Mouse (Mus musculus): ENCODE data around the gene Ino80d. TPM values are rescaled to one million over a fixed set of nuclear protein-coding genes. Genes with fewer than 3 reads are reported as not detected.
A peak's percentile ranks its signal among the peaks of the same experiment; 100 is the strongest.

Gene Ino80d
- polyA plus RNA-seq, 1 experiment from 2014 or later, result 11.1 TPM

GRCm38 (mm10) chr1:63032929-63033328 lies 81.5 kb downstream of the Ino80d start:
- H3K36me3 ChIP-seq (replicated peaks), result no peaks in the 10 kb centered on the region
- no peaks in the 10 kb centered on the region for H3K4me1 ChIP-seq
- no peaks in the 10 kb centered on the region for H3K9me3 ChIP-seq
- 85% methylated on average over 3 of the region's 3 CpGs for whole genome bisulfite sequencing
- DNase-seq (ENCODE audit: extremely low spot score, low spot score), result no peak
- H3K27me3 ChIP-seq (ENCODE audit: poor library complexity, severe bottlenecking), result no peaks in the 10 kb centered on the region
- no peak overlapping the region for H3K4me3 ChIP-seq
- H3K27ac ChIP-seq, result no peak overlapping the region

- no peaks in the 10 kb centered on the region for H3K36me3 ChIP-seq (replicated peaks)
- WGBS, result 73% methylated on average over 2 of the region's 2 CpGs
- H3K4me3 ChIP-seq, result no peak overlapping the region
- no peaks in the 10 kb centered on the region for H3K27me3 ChIP-seq (ENCODE audit: poor library complexity, severe bottlenecking)
- no peaks in the 10 kb centered on the region for H3K4me1 ChIP-seq
- no peaks in the 10 kb centered on the region for H3K9me3 ChIP-seq
- no peak overlapping the region for H3K27ac ChIP-seq
- no peak for DNase-seq (ENCODE audit: extremely low spot score, low spot score)
Observed at GRCm38 (mm10) chr1:63019916-63020315, 94.6 kb downstream of the Ino80d start.

- H3K27me3 ChIP-seq (ENCODE audit: poor library complexity, severe bottlenecking), result no peaks in the 10 kb centered on the region
- no peaks in the 10 kb centered on the region for H3K9me3 ChIP-seq
- DNase-seq (ENCODE audit: extremely low spot score, low spot score), result no peak
- H3K4me1 ChIP-seq, result no peaks in the 10 kb centered on the region
- no peak overlapping the region for H3K4me3 ChIP-seq
- WGBS, result 68% methylated on average over 12 of the region's 12 CpGs
- H3K27ac ChIP-seq, result no peak overlapping the region
- no peaks in the 10 kb centered on the region for H3K36me3 ChIP-seq (replicated peaks)
Observed at GRCm38 (mm10) chr1:63005013-63005646, 109.3 kb downstream of the Ino80d start.

- H3K4me3 ChIP-seq, result no peak overlapping the region
- 85% methylated on average over 3 of the region's 3 CpGs for WGBS
- H3K4me1 ChIP-seq, result no peaks in the 10 kb centered on the region
- H3K27me3 ChIP-seq (ENCODE audit: poor library complexity, severe bottlenecking), result no peaks in the 10 kb centered on the region
- H3K27ac ChIP-seq, result no peak overlapping the region
- no peaks in the 10 kb centered on the region for H3K9me3 ChIP-seq
- no peak for DNase-seq (ENCODE audit: extremely low spot score, low spot score)
- H3K36me3 ChIP-seq (replicated peaks), result no peaks in the 10 kb centered on the region
Observed at GRCm38 (mm10) chr1:63001874-63002273, 112.6 kb downstream of the Ino80d start.

- Histone ChIP-seq H3K27me3 (ENCODE audit: poor library complexity, severe bottlenecking) (no peaks in the 10 kb centered on the region), H3K4me1 (no peaks in the 10 kb centered on the region), H3K36me3 (replicated peaks) (no peaks in the 10 kb centered on the region), H3K9me3 (no peaks in the 10 kb centered on the region), H3K27ac (no peak overlapping the region), H3K4me3 (no peak overlapping the region)
- WGBS, result 59% methylated on average over 1 of the region's 1 CpGs
- no peak for DNase-seq (ENCODE audit: extremely low spot score, low spot score)
Observed at GRCm38 (mm10) chr1:62993348-62993747, 121.1 kb downstream of the Ino80d start.

- Histone ChIP-seq H3K27me3 (ENCODE audit: poor library complexity, severe bottlenecking) (no peaks in the 10 kb centered on the region), H3K9me3 (no peaks in the 10 kb centered on the region), H3K4me3 (no peak overlapping the region), H3K27ac (no peak overlapping the region), H3K4me1 (no peaks in the 10 kb centered on the region), H3K36me3 (replicated peaks) (no peaks in the 10 kb centered on the region)
- 87% methylated on average over 5 of the region's 5 CpGs for WGBS
- no peak for DNase-seq (ENCODE audit: extremely low spot score, low spot score)
Observed at GRCm38 (mm10) chr1:62992648-62993047, 121.8 kb downstream of the Ino80d start.

- no peak for DNase-seq (ENCODE audit: extremely low spot score, low spot score)
- no peak overlapping the region for H3K4me3 ChIP-seq
- no peaks in the 10 kb centered on the region for H3K36me3 ChIP-seq (replicated peaks)
- no peak overlapping the region for H3K27ac ChIP-seq
- H3K9me3 ChIP-seq, result no peaks in the 10 kb centered on the region
- no peaks in the 10 kb centered on the region; the same call in 1 of the 2 replicates for H3K4me1 ChIP-seq
- 86% methylated on average over 10 of the region's 10 CpGs for WGBS
- no peaks in the 10 kb centered on the region for H3K27me3 ChIP-seq (ENCODE audit: poor library complexity, severe bottlenecking)
Observed at GRCm38 (mm10) chr1:62991021-62991420, 123.4 kb downstream of the Ino80d start.

GRCm38 (mm10) chr1:62987561-62987960 lies 126.9 kb downstream of the Ino80d start:
- peaks cover 8% of the 10 kb centered on the region for H3K4me1 ChIP-seq
- 77% methylated on average over 2 of the region's 2 CpGs for WGBS
- DNase-seq (ENCODE audit: extremely low spot score, low spot score), result no peak
- H3K27ac ChIP-seq, result no peak overlapping the region
- H3K9me3 ChIP-seq, result no peaks in the 10 kb centered on the region
- H3K36me3 ChIP-seq (replicated peaks), result no peaks in the 10 kb centered on the region
- peaks cover 7% of the 10 kb centered on the region; the same call in 1 of the 2 replicates for H3K27me3 ChIP-seq (ENCODE audit: poor library complexity, severe bottlenecking)
- H3K4me3 ChIP-seq, result no peak overlapping the region

GRCm38 (mm10) chr1:62986267-62986666 lies 128.2 kb downstream of the Ino80d start:
- peak; percentile 43 for DNase-seq (ENCODE audit: extremely low spot score, low spot score)
- Histone ChIP-seq H3K36me3 (replicated peaks) (no peaks in the 10 kb centered on the region), H3K27ac (no peak overlapping the region), H3K9me3 (no peaks in the 10 kb centered on the region), H3K4me1 (peaks cover 8% of the 10 kb centered on the region), H3K4me3 (peak overlapping the region; percentile 25; the same call in 1 of the 2 replicates), H3K27me3 (ENCODE audit: poor library complexity, severe bottlenecking) (peaks cover 7% of the 10 kb centered on the region; the same call in 1 of the 2 replicates)
- 23% methylated on average over 7 of the region's 7 CpGs for WGBS

GRCm38 (mm10) chr1:62984566-62984965 lies 129.9 kb downstream of the Ino80d start:
- peak; percentile 38 for DNase-seq (ENCODE audit: extremely low spot score, low spot score)
- H3K4me3 ChIP-seq, result peak overlapping the region; percentile 40
- H3K36me3 ChIP-seq (replicated peaks), result no peaks in the 10 kb centered on the region
- H3K27me3 ChIP-seq (ENCODE audit: poor library complexity, severe bottlenecking), result peaks cover 7% of the 10 kb centered on the region; the same call in 1 of the 2 replicates
- H3K9me3 ChIP-seq, result no peaks in the 10 kb centered on the region
- H3K4me1 ChIP-seq, result peaks cover 8% of the 10 kb centered on the region
- H3K27ac ChIP-seq, result peak overlapping the region; percentile 44; the same call in 1 of the 2 replicates
- 24% methylated on average over 11 of the region's 11 CpGs for WGBS

GRCm38 (mm10) chr1:62976742-62977141 lies 137.7 kb downstream of the Ino80d start:
- no peaks in the 10 kb centered on the region for H3K36me3 ChIP-seq (replicated peaks)
- 58% methylated on average over 3 of the region's 3 CpGs for WGBS
- H3K4me1 ChIP-seq, result no peaks in the 10 kb centered on the region
- H3K4me3 ChIP-seq, result no peak overlapping the region
- H3K9me3 ChIP-seq, result no peaks in the 10 kb centered on the region
- H3K27ac ChIP-seq, result no peak overlapping the region
- DNase-seq (ENCODE audit: extremely low spot score, low spot score), result peak; percentile 15
- no peaks in the 10 kb centered on the region for H3K27me3 ChIP-seq (ENCODE audit: poor library complexity, severe bottlenecking)

GRCm38 (mm10) chr1:62966885-62967284 lies 147.6 kb downstream of the Ino80d start:
- no peaks in the 10 kb centered on the region for H3K36me3 ChIP-seq (replicated peaks)
- H3K9me3 ChIP-seq, result no peaks in the 10 kb centered on the region
- peaks cover 36% of the 10 kb centered on the region for H3K27me3 ChIP-seq (ENCODE audit: poor library complexity, severe bottlenecking)
- DNase-seq (ENCODE audit: extremely low spot score, low spot score), result no peak
- no peak overlapping the region for H3K27ac ChIP-seq
- no peak overlapping the region for H3K4me3 ChIP-seq
- peaks cover 5% of the 10 kb centered on the region; the same call in 1 of the 2 replicates for H3K4me1 ChIP-seq
- 16% methylated on average over 5 of the region's 5 CpGs for WGBS

GRCm38 (mm10) chr1:62964291-62964690 lies 150.2 kb downstream of the Ino80d start:
- WGBS, result 25% methylated on average over 6 of the region's 6 CpGs
- H3K36me3 ChIP-seq (replicated peaks), result no peaks in the 10 kb centered on the region
- peaks cover 61% of the 10 kb centered on the region for H3K27me3 ChIP-seq (ENCODE audit: poor library complexity, severe bottlenecking)
- H3K4me3 ChIP-seq, result no peak overlapping the region
- peak; percentile 61 for DNase-seq (ENCODE audit: extremely low spot score, low spot score)
- H3K4me1 ChIP-seq, result peaks cover 5% of the 10 kb centered on the region; the same call in 1 of the 2 replicates
- H3K27ac ChIP-seq, result no peak overlapping the region
- no peaks in the 10 kb centered on the region for H3K9me3 ChIP-seq

Data from forebrain, embryonic 10.5 days (tissue).